Comparison of ENCODE assay signal across 8 mouse cellular contexts in the genomic region with DNA sequence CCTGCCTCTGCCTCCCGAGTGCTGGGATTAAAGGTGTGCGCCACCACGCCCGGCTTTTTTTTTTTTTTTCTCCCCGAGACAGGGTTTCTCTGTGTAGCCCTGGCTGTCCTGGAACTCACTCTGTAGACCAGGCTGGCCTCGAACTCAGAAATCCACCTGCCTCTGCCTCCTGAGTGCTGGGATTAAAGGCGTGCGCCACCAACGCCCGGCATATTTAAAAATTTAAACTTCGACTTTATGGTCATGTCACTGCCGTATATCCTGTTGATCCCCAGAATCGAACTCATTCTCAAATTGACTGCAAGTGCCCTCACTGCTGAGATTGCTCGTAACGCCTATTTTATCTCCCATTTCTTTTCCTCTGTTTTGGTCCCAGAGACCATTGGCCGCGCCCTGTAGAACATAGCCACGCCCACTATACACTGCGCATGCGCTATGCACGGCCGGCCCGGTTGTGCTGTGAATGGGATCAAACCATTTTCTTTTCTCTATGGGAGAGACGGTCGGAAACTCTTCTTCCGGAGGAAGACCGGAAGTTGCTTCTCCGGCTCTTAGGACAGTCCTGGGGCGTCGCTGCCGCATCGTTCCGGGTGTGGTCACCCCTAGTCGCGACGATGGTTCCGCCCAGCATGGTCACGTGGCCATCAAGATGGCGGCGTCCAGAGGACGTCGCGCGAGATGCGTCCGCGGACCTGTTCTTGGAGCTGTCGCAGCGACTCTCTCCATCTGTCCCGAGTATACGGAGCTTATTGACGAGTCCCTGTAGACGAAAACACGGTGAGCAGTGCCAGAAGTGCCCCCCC. TPM values are rescaled to one million over a fixed set of nuclear protein-coding genes. Genes with fewer than 3 reads are reported as not detected.
DNase-seq lines count a peak whose midpoint lies in the region; ATAC-seq and TF ChIP-seq lines count a peak whose summit lies in the region.

A gene (plus strand): TSS at position 627 of the 803 bp plus-strand sequence.
A gene (plus strand): TSS at position 665 of the 803 bp plus-strand sequence.

- peaks cover 0 to 35% of the 10 kb centered on the region in 2 experiments; a peak in 2 of 4 replicates for H3K36me3 ChIP-seq in MEL (ENCODE audit: control insufficient read depth in 1 of 2, insufficient read depth in 2 of 2, low read length in 2 of 2)
- H3K36me3 ChIP-seq in forebrain, postnatal 0 days (ENCODE audit: insufficient read depth) = peaks cover 35% of the 10 kb centered on the region
- H3K36me3 ChIP-seq in lung, embryonic 15.5 days = peaks cover 27% of the 10 kb centered on the region

- peak; percentile 91 to 92 for TF ChIP-seq POLR2A in MEL (IDR thresholded peaks at IDR 0.05; ENCODE audit: control insufficient read depth in 1 of 2, insufficient read depth in 1 of 2, low read depth in 1 of 2, low read length in 2 of 2, poor library complexity in 1 of 2)
- peak; percentile 90 for TF ChIP-seq POLR2A in cerebellum, adult 2 months (IDR thresholded peaks at IDR 0.05; ENCODE audit: borderline replicate concordance, insufficient read depth, low read length)

- ATAC-seq in forebrain, postnatal 0 days = peak; percentile 97
- ATAC-seq in lung, embryonic 15.5 days (ENCODE audit: borderline replicate concordance, extremely low read depth, low FRiP score, low TSS enrichment) = peak; percentile 94

- no peak for TF ChIP-seq RAD21 in MEL (IDR thresholded peaks at IDR 0.05; ENCODE audit: low read depth, low read length)

- peaks cover 17% of the 10 kb centered on the region for H3K79me2 ChIP-seq in MEL (ENCODE audit: control insufficient read depth, insufficient read depth, low read length, poor library complexity)

- peak within 1 kb of the TSS; percentile 85 to 90 for H3K4me3 ChIP-seq in MEL (ENCODE audit: control insufficient read depth in 1 of 2, insufficient read depth in 1 of 2, low read depth in 2 of 2, low read length in 2 of 2)
- H3K4me3 ChIP-seq in cerebellum, adult 2 months (replicated peaks; ENCODE audit: insufficient read depth, low read depth, low read length) = peak within 1 kb of the TSS; percentile 83
- H3K4me3 ChIP-seq in forebrain, postnatal 0 days (ENCODE audit: low read depth, low read length) = peak within 1 kb of the TSS; percentile 72
- H3K4me3 ChIP-seq in lung, embryonic 15.5 days = peak within 1 kb of the TSS; percentile 97

- TF ChIP-seq CTCF in MEL (IDR thresholded peaks at IDR 0.05 in 2 of 3, conservative IDR thresholded peaks at IDR 0.05 in 1 of 3; ENCODE audit: control insufficient read depth in 1 of 3, insufficient read depth in 1 of 3, low read depth in 2 of 3, low read length in 3 of 3, poor library complexity in 1 of 3, severe bottlenecking in 1 of 3) = no peak
- TF ChIP-seq CTCF in cerebellum, adult 2 months (IDR thresholded peaks at IDR 0.05; ENCODE audit: borderline replicate concordance, insufficient read depth, low read depth, low read length) = no peak
- TF ChIP-seq CTCF in forebrain, postnatal 0 days (IDR thresholded peaks at IDR 0.05; ENCODE audit: low read depth) = peak; percentile 23

- H3K4me1 ChIP-seq in MEL (ENCODE audit: control insufficient read depth in 1 of 2, insufficient read depth in 2 of 2, low read length in 2 of 2) = peaks cover 21 to 44% of the 10 kb centered on the region in 2 experiments
- peaks cover 10% of the 10 kb centered on the region for H3K4me1 ChIP-seq in cerebellum, adult 2 months (ENCODE audit: control insufficient read depth, insufficient read depth, low read length)
- H3K4me1 ChIP-seq in forebrain, postnatal 0 days (ENCODE audit: insufficient read depth) = peaks cover 14% of the 10 kb centered on the region
- peaks cover 23% of the 10 kb centered on the region for H3K4me1 ChIP-seq in lung, embryonic 15.5 days

- TF ChIP-seq EP300 in MEL (IDR thresholded peaks at IDR 0.05; ENCODE audit: low read depth in 1 of 2, low read length in 2 of 2) = peak in 1 of 2 experiments; percentile 16; a peak in 2 of 4 replicates

- H3K4me2 ChIP-seq in forebrain, postnatal 0 days (ENCODE audit: low read depth) = peak within 1 kb of the TSS; percentile 85
- peak within 1 kb of the TSS; percentile 87 for H3K4me2 ChIP-seq in lung, embryonic 15.5 days

- H3K27ac ChIP-seq in MEL (ENCODE audit: control insufficient read depth, low read depth, low read length) = peak within 1 kb of the TSS; percentile 88
- H3K27ac ChIP-seq in cerebellum, adult 2 months (ENCODE audit: insufficient read depth, low read length) = peak within 1 kb of the TSS; percentile 59
- H3K27ac ChIP-seq in forebrain, postnatal 0 days (ENCODE audit: low read depth, low read length) = peak within 1 kb of the TSS; percentile 90
- peak within 1 kb of the TSS; percentile 73 for H3K27ac ChIP-seq in lung, embryonic 15.5 days

- H3K27me3 ChIP-seq in MEL (ENCODE audit: control insufficient read depth in 1 of 2, insufficient read depth in 2 of 2, low read length in 2 of 2) = no peaks in the 10 kb centered on the region
- H3K27me3 ChIP-seq in cerebellum, adult 2 months (ENCODE audit: control insufficient read depth, insufficient read depth, low read length) = no peaks in the 10 kb centered on the region
- no peaks in the 10 kb centered on the region for H3K27me3 ChIP-seq in forebrain, postnatal 0 days (ENCODE audit: insufficient read depth, low read length)
- no peaks in the 10 kb centered on the region for H3K27me3 ChIP-seq in lung, embryonic 15.5 days

- H3K9me3 ChIP-seq in MEL (replicated peaks; ENCODE audit: insufficient read depth, low read length) = no peaks in the 10 kb centered on the region
- H3K9me3 ChIP-seq in forebrain, postnatal 0 days (ENCODE audit: low read length) = no peaks in the 10 kb centered on the region
- no peaks in the 10 kb centered on the region for H3K9me3 ChIP-seq in lung, embryonic 15.5 days

- peak within 1 kb of the TSS; percentile 89 for H3K9ac ChIP-seq in MEL (ENCODE audit: control insufficient read depth, low read depth, low read length, poor library complexity, severe bottlenecking)
- peak within 1 kb of the TSS; percentile 86 for H3K9ac ChIP-seq in forebrain, postnatal 0 days
- H3K9ac ChIP-seq in lung, embryonic 15.5 days = peak within 1 kb of the TSS; percentile 84

- 8% methylated on average over 54 of the region's 54 CpGs for WGBS in cerebellum, adult 2 months
- 6% methylated on average over 52 of the region's 54 CpGs for WGBS in forebrain, postnatal 0 days
- WGBS in lung, embryonic 15.5 days = 8% methylated on average over 54 of the region's 54 CpGs

- peak; percentile 99 for DNase-seq in MEL (ENCODE audit: low read depth, low spot score)
- peak; percentile 99 to 100 for DNase-seq in cerebellum, adult 2 months
- peak; percentile 98 for DNase-seq in forebrain, postnatal 0 days
- DNase-seq in heart, postnatal 4 days = peak; percentile 100
- DNase-seq in layer of hippocampus, adult 8-10 months (ENCODE audit: low spot score in 2 of 2) = peak; percentile 98 to 99
- DNase-seq in ovary, adult 18-20 months (ENCODE audit: low spot score) = peak; percentile 97
- peak; percentile 96 for DNase-seq in thymus, postnatal 0 days (ENCODE audit: low spot score)

TF ChIP-seq in MEL, 35 proteins besides CTCF, POLR2A, EP300 and RAD21 (continues in another document):
- no peak for TF ChIP-seq ZMIZ1 (IDR thresholded peaks at IDR 0.05; ENCODE audit: low read depth, low read length)
- TF ChIP-seq MYC (IDR thresholded peaks at IDR 0.05; ENCODE audit: low read depth, low read length) = peak; percentile 84; the same call in 1 of the 2 replicates
- TF ChIP-seq NELFE (IDR thresholded peaks at IDR 0.05; ENCODE audit: low read depth, low read length) = peak; percentile 88
- 0 out of 2 replicates have a peak, but pooled peaks have one; percentile 20 for TF ChIP-seq GATA1 (IDR thresholded peaks at IDR 0.05; ENCODE audit: low read depth, low read length)
- TF ChIP-seq ZNF384 (IDR thresholded peaks at IDR 0.05; ENCODE audit: low read depth, low read length) = no peak
- TF ChIP-seq TAL1 (IDR thresholded peaks at IDR 0.05; ENCODE audit: low read length) = no peak; the same call in 1 of the 2 replicates
- TF ChIP-seq MEF2A (IDR thresholded peaks at IDR 0.05; ENCODE audit: extremely low read depth, insufficient replicate concordance, low read depth, low read length, poor library complexity, severe bottlenecking) = no peak
- peak; percentile 33; the same call in 1 of the 2 replicates for TF ChIP-seq ETS1 (IDR thresholded peaks at IDR 0.05; ENCODE audit: low read depth, low read length)
- TF ChIP-seq ZC3H11A (IDR thresholded peaks at IDR 0.05; ENCODE audit: low read depth, low read length) = no peak
- TF ChIP-seq GABPA (IDR thresholded peaks at IDR 0.05; ENCODE audit: low read depth, low read length) = no peak
- no peak for TF ChIP-seq MAFK (IDR thresholded peaks at IDR 0.05; ENCODE audit: borderline replicate concordance, low read depth, low read length)
- peak; percentile 68; the same call in 1 of the 2 replicates for TF ChIP-seq KAT2A (conservative IDR thresholded peaks at IDR 0.05; ENCODE audit: low read depth, low read length)
- TF ChIP-seq HCFC1 (IDR thresholded peaks at IDR 0.05; ENCODE audit: low read depth, low read length) = peak; percentile 92

RNA-seq across cellular contexts. Expression of the first gene that starts in this region (rescaled TPM):
- 153 and 157 TPM in 2 replicates for total RNA-seq in MEL (2012; rRNA removed)
- 100 to 1,000 TPM in 1 of 2 experiments, not detected in 1; 145 TPM for polyA plus RNA-seq in MEL (2012; ENCODE audit: insufficient read depth in 1 of 2, insufficient read length in 2 of 2, low read depth in 1 of 2, low replicate concordance in 2 of 2, missing spikeins in 1 of 2)
- 87.7 and 93.1 TPM in 2 replicates for polyA plus RNA-seq in cerebellum, adult 2 months (2012; rRNA removed)
- total RNA-seq in forebrain, postnatal 0 days (2014; rRNA removed) = 126 and 139 TPM in 2 replicates
- polyA plus RNA-seq in forebrain, postnatal 0 days (2015; fragmentation: Nextera tagmentation; extraction: Ambion mirVana) = 111 and 125 TPM in 2 replicates
- 10 to 100 TPM; 52.9 to 55.9 TPM for total RNA-seq in heart, postnatal 4 days (2021)
- total RNA-seq in layer of hippocampus, adult 8-10 months (2022) = 10 to 100 TPM; 64.3 to 78.5 (median 72.6) TPM
- polyA plus RNA-seq in lung, embryonic 15.5 days (2015; fragmentation: Nextera tagmentation; extraction: Ambion mirVana) = 75.9 and 79.8 TPM in 2 replicates
- 71.3 and 78.7 TPM in 2 replicates for polyA plus RNA-seq in thymus, postnatal 0 days (2015; fragmentation: Nextera tagmentation; extraction: Ambion mirVana)

RNA-seq across cellular contexts. Expression of the second gene that starts in this region (rescaled TPM):
- 0.46 and 0.62 TPM in 2 replicates for total RNA-seq in MEL (2012; rRNA removed)
- 1 to 10 TPM in 1 of 2 experiments, not detected in 1; 2.6 TPM for polyA plus RNA-seq in MEL (2012; ENCODE audit: insufficient read depth in 1 of 2, insufficient read length in 2 of 2, low read depth in 1 of 2, low replicate concordance in 2 of 2, missing spikeins in 1 of 2)
- polyA plus RNA-seq in cerebellum, adult 2 months (2012; rRNA removed) = 10.2 and 10.8 TPM in 2 replicates
- total RNA-seq in forebrain, postnatal 0 days (2014; rRNA removed) = 2.5 and 3.3 TPM in 2 replicates
- 5.0 and 7.3 TPM in 2 replicates for polyA plus RNA-seq in forebrain, postnatal 0 days (2015; fragmentation: Nextera tagmentation; extraction: Ambion mirVana)
- total RNA-seq in heart, postnatal 4 days (2021) = under 1 TPM; 0.55 to 0.70 TPM
- total RNA-seq in layer of hippocampus, adult 8-10 months (2022) = 1 to 10 TPM; 2.7 to 5.5 (median 4.5) TPM
- 1.6 and 2.7 TPM in 2 replicates for polyA plus RNA-seq in lung, embryonic 15.5 days (2015; fragmentation: Nextera tagmentation; extraction: Ambion mirVana)
- polyA plus RNA-seq in thymus, postnatal 0 days (2015; fragmentation: Nextera tagmentation; extraction: Ambion mirVana) = 2.3 TPM in 2 replicates

Comparison
In these comparisons a context has a peak if more than half of its experiments do, and no peak if none do; other contexts are left out.
1. Peak in every context shown above with its lines: DNase-seq, ATAC-seq, H3K4me3 ChIP-seq and H3K27ac ChIP-seq.